Mouse (Mus musculus) common myeloid progenitor, adult 5-6 weeks (primary cell): Measurements from ENCODE around the gene Olfr1350. TPM values are rescaled to one million over a fixed set of nuclear protein-coding genes. Genes with fewer than 3 reads are reported as not detected.
"Not testable (repeated sequence)": the region's sequence is repeated elsewhere in the genome, so short reads cannot be mapped to it uniquely, and the experiment has no call there.

ENCODE experiments used
- ATAC-seq: replicated peaks from 2 replicates; pipeline ENCODE4 v1.8.0; 2016; ENCODE audit warnings: low read depth, mild to moderate bottlenecking, moderate TSS enrichment, inconsistent platforms; ENCODE audit not compliant: poor library complexity, severe bottlenecking
- total RNA-seq: library from RNA; stranded (forward); fragments of 200-1000, 187-1606 nt; gene quantifications from 2 replicates; pipeline ENCODE4 v1.2.3, GENCODE M21; 2017

Olfr1350 gene
- total RNA-seq: not detected in 2 replicates

DNA sequence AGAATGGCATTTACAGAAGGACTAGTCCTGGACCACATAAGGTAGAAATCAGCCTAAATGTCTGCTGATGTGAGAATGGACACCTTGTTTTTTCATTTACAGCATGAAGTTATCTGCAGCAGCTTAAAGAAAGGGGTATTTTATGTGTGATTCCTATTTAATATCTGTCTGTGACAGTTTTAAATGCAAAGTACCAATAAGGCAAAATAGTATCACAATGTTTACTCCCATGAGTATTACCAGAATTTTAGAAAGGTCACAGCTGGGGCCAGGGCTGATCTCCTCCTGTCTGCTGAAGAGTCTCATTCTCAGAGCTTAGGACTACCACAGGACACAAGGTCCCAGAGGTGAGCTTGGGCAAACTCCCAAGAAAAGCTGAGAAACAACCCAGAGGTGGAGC is at the start of gene Olfr1350:
Gene Olfr1350 (plus strand): TSS at position 301 of the 400 bp plus-strand sequence.
- ATAC-seq: no peak

GRCm38 (mm10) chr7:6521666-6522065 is 43.0 kb upstream of the Olfr1350 start:
- ATAC-seq: no peak

DNA sequence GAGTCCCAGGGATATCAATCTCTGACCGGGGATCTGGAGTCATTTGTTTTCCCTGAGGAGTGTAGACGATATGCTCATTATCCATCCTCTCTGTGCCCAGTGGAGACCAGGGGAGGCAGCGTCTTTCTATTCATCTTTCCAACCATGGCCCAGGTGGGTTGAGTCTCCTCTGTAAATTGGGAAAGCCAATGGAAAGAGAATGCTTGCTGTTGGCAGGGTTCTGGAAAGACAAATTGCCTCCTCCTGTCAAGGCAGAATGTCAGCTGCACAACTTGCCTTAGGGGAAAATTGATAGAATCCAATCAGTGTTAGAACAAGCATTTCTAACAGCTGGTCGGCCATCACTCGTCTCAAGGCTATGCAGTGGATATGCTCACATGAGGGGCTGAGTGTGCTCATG is 41.8 kb upstream of the Olfr1350 start, which contains the start of gene Olfr1349:
Gene Olfr1349 (minus strand): TSS at position 101 of the 400 bp plus-strand sequence.
- no peak for ATAC-seq

DNA sequence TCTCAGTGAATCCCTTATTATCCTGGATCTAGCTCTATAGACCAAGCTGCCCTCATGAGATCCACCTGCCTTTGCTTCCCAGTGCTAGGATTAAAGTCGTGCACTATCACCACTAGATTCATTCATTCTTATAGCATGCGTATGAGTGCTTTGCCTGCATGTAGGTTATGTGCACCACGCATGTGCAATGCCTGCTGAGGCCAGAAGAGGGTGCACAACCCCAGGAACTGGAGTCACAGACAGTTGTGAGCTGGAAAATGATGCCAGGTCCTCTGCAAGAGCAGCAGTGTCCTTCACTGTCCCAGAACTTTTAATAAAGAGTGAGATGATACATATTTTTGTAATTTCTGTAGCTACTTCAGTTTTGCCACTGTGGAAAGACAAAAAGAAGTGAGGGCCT is 39.6 kb upstream of the Olfr1350 start:
- no peak for ATAC-seq

- ATAC-seq: no peak
Measured at GRCm38 (mm10) chr7:6526141-6526540, 38.5 kb upstream of the Olfr1350 start.

DNA sequence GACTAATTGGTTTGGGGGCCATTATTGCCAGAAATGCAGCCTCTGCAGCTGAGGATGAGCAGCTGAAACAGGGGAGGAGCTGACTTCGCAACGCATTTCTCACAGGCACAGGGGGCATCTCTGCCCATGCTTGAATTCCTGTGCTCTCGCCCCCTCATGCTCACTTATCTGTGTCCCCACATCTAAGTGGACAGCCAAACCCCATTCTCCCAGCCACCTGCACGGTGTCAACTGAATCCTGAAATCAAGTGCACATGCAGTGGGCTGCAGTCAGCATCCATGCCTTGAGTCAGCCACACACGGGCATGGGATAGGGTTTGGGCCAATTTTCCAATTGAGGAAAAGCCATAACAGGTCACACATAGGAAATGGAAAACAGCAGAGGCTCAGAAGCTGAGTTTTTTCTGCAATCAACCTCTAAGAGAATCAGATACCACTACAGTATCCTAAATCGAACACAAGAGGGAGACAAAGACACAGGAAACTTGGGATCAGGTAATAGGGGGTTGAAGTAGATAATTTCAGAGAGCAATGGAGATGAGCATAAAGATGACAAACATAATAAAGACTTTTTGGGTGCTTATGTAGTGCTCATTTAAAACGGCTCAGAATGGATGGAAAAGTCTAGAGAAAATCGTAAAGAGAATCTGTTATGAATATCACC is 21.6 kb downstream of the Olfr1350 start:
- no peak for ATAC-seq

DNA sequence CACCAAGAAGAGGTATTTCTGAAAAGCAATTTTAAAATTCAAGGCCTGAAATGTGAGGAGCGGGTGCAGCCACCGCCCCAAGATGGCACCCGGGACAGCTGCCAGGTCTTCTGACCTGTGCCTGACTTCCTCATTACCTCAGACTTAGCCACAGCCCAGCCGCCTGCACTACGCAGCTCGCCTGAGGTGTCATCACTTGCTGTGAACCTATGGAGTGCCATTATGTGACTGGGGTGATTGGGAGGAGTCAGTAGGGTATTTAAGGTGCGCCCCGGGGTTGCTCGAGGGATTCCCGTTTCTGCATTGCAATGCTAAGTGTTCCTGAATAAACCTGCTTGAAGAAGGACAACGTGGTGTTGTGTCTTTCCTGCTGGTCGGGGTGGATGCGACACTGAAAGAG is 24.1 kb downstream of the Olfr1350 start:
- ATAC-seq: not testable (repeated sequence)

GRCm38 (mm10) chr7:6603331-6603730 is 38.7 kb downstream of the Olfr1350 start:
- ATAC-seq: no peak

Other genes starting within 250 kb of the Olfr1350 start
- 3.1 and 3.7 TPM in 2 replicates for gene Zfp583, start 233.6 kb upstream of the Olfr1350 start, total RNA-seq
- gene Gm3854, start 221.1 kb upstream of the Olfr1350 start, total RNA-seq: 0.39 and 1.2 TPM in 2 replicates
- 7.7 and 8.2 TPM in 2 replicates for gene Zfp78, start 201.6 kb upstream of the Olfr1350 start, total RNA-seq
- gene Zfp28, start 181.5 kb upstream of the Olfr1350 start, total RNA-seq: 1.4 and 2.1 TPM in 2 replicates
- not detected in 2 replicates for gene Smim17, start 166.1 kb upstream of the Olfr1350 start, total RNA-seq
- gene Gm20715, start 154.6 kb upstream of the Olfr1350 start, total RNA-seq: not detected in 2 replicates
- not detected in 2 replicates for gene Olfr1344, start 126.2 kb upstream of the Olfr1350 start, total RNA-seq
- not detected in 2 replicates for gene Olfr1336, start 108.7 kb upstream of the Olfr1350 start, total RNA-seq
- not detected in 2 replicates for gene Olfr1346, start 97.7 kb upstream of the Olfr1350 start, total RNA-seq
- not detected in 2 replicates for gene Olfr5, start 77.9 kb upstream of the Olfr1350 start, total RNA-seq
- not detected in 2 replicates for gene Olfr1347, start 65.1 kb upstream of the Olfr1350 start, total RNA-seq
- gene Olfr1348, start 56.1 kb upstream of the Olfr1350 start, total RNA-seq: not detected in 2 replicates
- not detected in 2 replicates for gene Olfr1349, start 41.9 kb upstream of the Olfr1350 start, total RNA-seq
- not detected in 2 replicates for gene Zim1, start 131.6 kb downstream of the Olfr1350 start, total RNA-seq
- gene Peg3, start 165.6 kb downstream of the Olfr1350 start, total RNA-seq: not detected in 2 replicates
- not detected in 2 replicates for gene Usp29, start 165.7 kb downstream of the Olfr1350 start, total RNA-seq